Mouse (Mus musculus): ENCODE data around the gene Raph1. TPM values are rescaled to one million over a fixed set of nuclear protein-coding genes. Genes with fewer than 3 reads are reported as not detected.

Raph1 gene
- 25.5 and 26.2 TPM in 2 replicates for polyA plus RNA-seq (2015; fragmentation: Nextera tagmentation; extraction: Ambion mirVana)

- H3K4me1 ChIP-seq (replicated peaks): peaks cover 17% of the 10 kb centered on the region
- peak within 1 kb of the TSS; percentile 100 for H3K9ac ChIP-seq
- peak within 1 kb of the TSS; percentile 78 for H3K4me2 ChIP-seq
- peak; percentile 97 for ATAC-seq (ENCODE audit: low FRiP score, low read depth)
- H3K9me3 ChIP-seq: 0 out of 2 replicates have a peak, but pooled peaks cover under 1% of the 10 kb centered on the region
- peak within 1 kb of the TSS; percentile 99 for H3K27ac ChIP-seq (replicated peaks)
- 0% methylated on average over 47 of the region's 92 CpGs for WGBS
- H3K4me3 ChIP-seq: peak within 1 kb of the TSS; percentile 99
- no peaks in the 10 kb centered on the region for H3K27me3 ChIP-seq
- H3K36me3 ChIP-seq: no peaks in the 10 kb centered on the region
Observed at GRCm38 (mm10) chr1:60566631-60567311, at the start of gene Raph1. Raph1 (minus strand) TSS chr1:60567104.

DNA sequence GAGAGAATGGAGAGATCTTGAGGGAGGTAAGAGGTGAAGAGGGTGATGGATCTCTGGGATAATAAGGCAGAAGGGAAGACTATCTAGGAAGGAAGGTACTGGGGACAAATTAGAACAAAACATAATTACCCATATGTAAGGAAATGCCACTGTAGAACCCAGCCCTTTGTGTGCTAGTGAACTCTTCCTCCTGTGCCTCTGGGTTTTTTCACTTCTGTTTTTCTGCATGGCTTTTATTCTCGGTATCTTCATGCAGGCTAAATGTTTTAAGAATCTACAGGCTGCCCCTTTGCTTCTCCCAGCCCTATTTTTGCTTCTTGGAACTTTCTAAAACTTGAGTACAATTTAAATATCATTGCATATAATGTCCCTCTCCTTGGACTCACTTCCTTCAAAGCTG is 48.8 kb upstream of the Raph1 start:
- H3K27me3 ChIP-seq: no peaks in the 10 kb centered on the region
- ATAC-seq (ENCODE audit: low FRiP score, low read depth): no peak
- H3K36me3 ChIP-seq: no peaks in the 10 kb centered on the region
- no peaks in the 10 kb centered on the region for H3K4me1 ChIP-seq (replicated peaks)
- WGBS: 73% methylated on average over 1 of the region's 1 CpGs
- no peak overlapping the region for H3K27ac ChIP-seq (replicated peaks)
- H3K4me3 ChIP-seq: no peak overlapping the region
- H3K4me2 ChIP-seq: no peak overlapping the region
- H3K9ac ChIP-seq: no peak overlapping the region
- no peaks in the 10 kb centered on the region for H3K9me3 ChIP-seq

GRCm38 (mm10) chr1:60614902-60615301 is 48.0 kb upstream of the Raph1 start:
- H3K27me3 ChIP-seq: no peaks in the 10 kb centered on the region
- H3K4me2 ChIP-seq: no peak overlapping the region
- H3K4me1 ChIP-seq (replicated peaks): no peaks in the 10 kb centered on the region
- no peak overlapping the region for H3K9ac ChIP-seq
- 90% methylated on average over 1 of the region's 1 CpGs for WGBS
- no peak for ATAC-seq (ENCODE audit: low FRiP score, low read depth)
- H3K36me3 ChIP-seq: no peaks in the 10 kb centered on the region
- no peaks in the 10 kb centered on the region for H3K9me3 ChIP-seq
- no peak overlapping the region for H3K4me3 ChIP-seq
- H3K27ac ChIP-seq (replicated peaks): no peak overlapping the region

- Histone ChIP-seq H3K9ac (no peak overlapping the region), H3K36me3 (no peaks in the 10 kb centered on the region), H3K4me3 (no peak overlapping the region), H3K4me1 (replicated peaks) (no peaks in the 10 kb centered on the region), H3K4me2 (no peak overlapping the region), H3K27me3 (no peaks in the 10 kb centered on the region), H3K9me3 (no peaks in the 10 kb centered on the region), H3K27ac (replicated peaks) (no peak overlapping the region)
- ATAC-seq (ENCODE audit: low FRiP score, low read depth): no peak
- 84% methylated on average over 3 of the region's 3 CpGs for WGBS
Observed at GRCm38 (mm10) chr1:60611968-60612367, 45.1 kb upstream of the Raph1 start.

- Histone ChIP-seq H3K9me3 (no peaks in the 10 kb centered on the region), H3K27ac (replicated peaks) (no peak overlapping the region), H3K4me3 (no peak overlapping the region), H3K27me3 (no peaks in the 10 kb centered on the region), H3K9ac (no peak overlapping the region), H3K36me3 (no peaks in the 10 kb centered on the region), H3K4me1 (replicated peaks) (no peaks in the 10 kb centered on the region), H3K4me2 (no peak overlapping the region)
- no peak for ATAC-seq (ENCODE audit: low FRiP score, low read depth)
- WGBS: 63% methylated on average over 4 of the region's 4 CpGs
Observed at GRCm38 (mm10) chr1:60610631-60611030, 43.7 kb upstream of the Raph1 start.

GRCm38 (mm10) chr1:60609011-60609775 is 42.3 kb upstream of the Raph1 start:
- WGBS: 90% methylated on average over 8 of the region's 8 CpGs
- no peaks in the 10 kb centered on the region for H3K9me3 ChIP-seq
- ATAC-seq (ENCODE audit: low FRiP score, low read depth): no peak
- H3K4me2 ChIP-seq: no peak overlapping the region
- H3K4me3 ChIP-seq: no peak overlapping the region
- no peaks in the 10 kb centered on the region for H3K27me3 ChIP-seq
- H3K9ac ChIP-seq: no peak overlapping the region
- no peaks in the 10 kb centered on the region for H3K36me3 ChIP-seq
- H3K27ac ChIP-seq (replicated peaks): no peak overlapping the region
- H3K4me1 ChIP-seq (replicated peaks): no peaks in the 10 kb centered on the region

DNA sequence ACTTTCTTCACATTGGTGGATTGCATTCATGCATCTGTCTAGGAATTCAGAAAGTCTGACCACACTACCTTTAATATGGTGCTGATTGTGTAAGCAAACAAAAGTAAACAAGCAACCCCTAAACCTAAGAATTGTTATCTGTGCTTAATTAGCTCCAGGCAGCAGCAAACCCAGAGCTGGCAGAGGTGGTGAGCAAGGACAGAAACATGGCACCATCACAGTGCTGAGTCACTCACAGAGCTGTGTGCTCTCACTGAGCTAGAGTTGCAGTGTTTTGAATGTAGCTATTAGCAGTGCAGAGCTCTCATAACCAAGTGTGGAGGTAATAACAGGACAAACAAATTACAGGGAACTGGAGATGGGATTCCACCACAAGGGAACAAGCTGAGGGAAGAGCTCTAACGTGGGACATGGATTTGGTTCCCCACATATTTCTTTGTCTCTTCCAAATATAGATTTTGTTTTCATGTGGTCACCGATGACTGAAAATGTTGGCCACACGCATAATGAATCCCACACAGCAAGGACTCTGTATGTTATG is 37.6 kb upstream of the Raph1 start:
- WGBS: 91% methylated on average over 3 of the region's 3 CpGs

DNA sequence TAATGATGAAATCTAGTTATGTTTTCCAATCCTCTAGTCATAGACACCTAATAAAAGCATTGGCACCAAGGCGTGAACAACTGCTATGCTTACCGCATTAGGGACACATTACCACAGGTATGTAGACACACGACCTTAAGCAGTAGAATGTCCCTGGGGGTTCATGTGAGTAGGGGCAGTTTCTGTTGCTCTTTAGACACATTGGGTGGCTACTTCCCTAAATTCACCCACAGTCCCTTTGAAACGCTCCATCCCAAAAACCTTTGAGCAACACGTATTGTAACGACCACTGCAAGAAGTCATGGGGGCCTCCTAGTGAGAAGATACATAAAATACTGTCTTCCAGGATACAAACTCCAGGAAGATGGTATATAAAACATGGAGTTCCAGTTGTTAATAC is 33.8 kb upstream of the Raph1 start:
- no peaks in the 10 kb centered on the region for H3K4me1 ChIP-seq (replicated peaks)
- H3K4me3 ChIP-seq: no peak overlapping the region
- H3K9me3 ChIP-seq: no peaks in the 10 kb centered on the region
- H3K27ac ChIP-seq (replicated peaks): no peak overlapping the region
- 90% methylated on average over 6 of the region's 6 CpGs for WGBS
- no peaks in the 10 kb centered on the region for H3K27me3 ChIP-seq
- H3K36me3 ChIP-seq: no peaks in the 10 kb centered on the region
- no peak for ATAC-seq (ENCODE audit: low FRiP score, low read depth)
- no peak overlapping the region for H3K4me2 ChIP-seq
- H3K9ac ChIP-seq: no peak overlapping the region

More for the DNA sequence above, 37.6 kb upstream of the Raph1 start:
- no peaks in the 10 kb centered on the region for H3K4me1 ChIP-seq (replicated peaks)
- no peak overlapping the region for H3K4me3 ChIP-seq
- H3K36me3 ChIP-seq: no peaks in the 10 kb centered on the region
- no peaks in the 10 kb centered on the region for H3K9me3 ChIP-seq
- H3K27me3 ChIP-seq: no peaks in the 10 kb centered on the region
- no peak overlapping the region for H3K9ac ChIP-seq
- H3K4me2 ChIP-seq: no peak overlapping the region
- no peak for ATAC-seq (ENCODE audit: low FRiP score, low read depth)
- no peak overlapping the region for H3K27ac ChIP-seq (replicated peaks)

GRCm38 (mm10) chr1:60599926-60600325 is 33.0 kb upstream of the Raph1 start:
- no peaks in the 10 kb centered on the region for H3K36me3 ChIP-seq
- no peak overlapping the region for H3K9ac ChIP-seq
- H3K27ac ChIP-seq (replicated peaks): no peak overlapping the region
- 92% methylated on average over 3 of the region's 3 CpGs for WGBS
- no peaks in the 10 kb centered on the region for H3K9me3 ChIP-seq
- no peak for ATAC-seq (ENCODE audit: low FRiP score, low read depth)
- no peak overlapping the region for H3K4me2 ChIP-seq
- no peak overlapping the region for H3K4me3 ChIP-seq
- no peaks in the 10 kb centered on the region for H3K4me1 ChIP-seq (replicated peaks)
- no peaks in the 10 kb centered on the region for H3K27me3 ChIP-seq

DNA sequence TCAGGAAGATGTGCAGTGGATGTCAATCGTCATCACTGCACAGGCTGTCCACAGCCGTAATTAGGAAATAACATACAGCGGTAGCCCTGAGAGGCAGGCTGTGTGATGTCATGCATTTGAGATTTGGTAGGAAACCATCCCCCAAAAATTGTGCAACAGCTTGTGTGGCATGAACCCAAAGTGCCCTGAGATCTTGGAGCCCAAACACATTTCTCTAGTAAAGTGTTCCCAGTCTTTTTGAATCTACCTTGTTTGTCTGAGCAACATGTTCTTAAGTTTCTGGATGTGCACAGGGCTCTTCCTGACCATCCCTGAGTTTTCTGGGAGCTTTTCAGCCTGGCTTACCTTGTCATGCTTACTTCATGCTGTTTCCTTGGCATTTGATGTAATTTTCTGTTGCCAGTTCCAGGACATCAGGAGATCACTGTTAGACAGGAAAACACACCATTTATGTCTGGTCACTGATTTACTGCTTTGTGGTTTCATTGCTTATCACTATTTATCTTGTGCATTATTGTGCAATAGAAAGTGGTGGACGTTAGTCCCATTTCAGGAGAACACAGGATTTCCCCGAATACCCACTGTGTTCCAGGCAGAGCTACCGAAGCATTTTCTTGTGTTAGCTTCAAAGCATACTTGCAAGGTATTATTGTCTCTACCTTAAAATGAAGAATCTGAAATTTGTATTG is 32.3 kb upstream of the Raph1 start:
- Histone ChIP-seq H3K9me3 (no peaks in the 10 kb centered on the region), H3K4me1 (replicated peaks) (no peaks in the 10 kb centered on the region), H3K4me3 (no peak overlapping the region), H3K27me3 (no peaks in the 10 kb centered on the region), H3K36me3 (no peaks in the 10 kb centered on the region), H3K4me2 (no peak overlapping the region), H3K9ac (no peak overlapping the region), H3K27ac (replicated peaks) (no peak overlapping the region)
- ATAC-seq (ENCODE audit: low FRiP score, low read depth): no peak
- 88% methylated on average over 6 of the region's 6 CpGs for WGBS

DNA sequence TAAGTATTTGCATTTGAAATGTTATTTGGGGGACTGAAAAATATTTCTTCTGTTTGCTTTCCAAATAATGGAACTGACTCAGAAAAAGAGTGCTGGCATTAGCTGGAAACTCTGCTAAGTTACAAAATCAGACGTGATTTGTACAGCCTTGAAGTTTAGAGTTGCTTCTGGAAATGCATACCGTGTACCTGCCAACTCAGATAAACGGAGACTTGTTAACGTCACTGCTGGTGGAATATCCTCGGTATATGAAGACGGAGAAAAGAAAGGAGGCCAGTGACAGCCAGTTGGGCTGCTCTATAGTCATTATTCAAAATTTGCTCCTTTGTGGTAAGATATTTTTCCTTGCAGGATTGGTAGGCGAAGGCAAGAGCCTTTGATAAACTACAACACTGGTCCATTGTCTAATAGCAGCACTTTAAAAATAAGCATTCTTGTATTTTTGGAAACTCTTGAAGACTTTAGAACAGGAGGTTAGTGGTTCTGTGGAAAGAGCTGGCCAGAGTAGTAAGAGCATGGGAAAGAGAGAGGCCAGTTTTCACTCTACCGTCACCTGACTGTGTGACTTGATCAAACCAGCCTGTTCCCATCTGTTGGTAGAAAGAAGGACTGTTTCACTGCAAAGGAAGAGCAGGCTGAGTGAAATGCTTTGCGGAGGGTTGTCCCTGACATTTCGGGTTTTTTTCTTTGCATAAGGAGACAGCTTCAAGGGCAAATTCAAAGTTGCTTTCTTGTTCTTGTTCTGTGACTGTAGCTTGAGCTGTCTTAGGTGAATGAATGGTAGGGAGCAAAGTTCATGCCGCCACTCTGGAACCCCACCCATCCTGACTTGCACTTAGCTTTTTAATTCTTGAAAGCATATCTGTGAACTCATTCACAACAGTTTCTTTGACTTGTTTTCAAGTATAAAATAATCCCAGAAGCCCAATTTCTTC is 29.7 kb upstream of the Raph1 start:
- Histone ChIP-seq H3K9me3 (no peaks in the 10 kb centered on the region), H3K27ac (replicated peaks) (no peak overlapping the region), H3K4me1 (replicated peaks) (no peaks in the 10 kb centered on the region), H3K4me3 (no peak overlapping the region), H3K36me3 (no peaks in the 10 kb centered on the region), H3K9ac (no peak overlapping the region), H3K4me2 (no peak overlapping the region), H3K27me3 (no peaks in the 10 kb centered on the region)
- ATAC-seq (ENCODE audit: low FRiP score, low read depth): no peak
- 72% methylated on average over 11 of the region's 11 CpGs for WGBS
